ENCODE assay signal across 8 mouse cellular contexts in the genomic region with DNA sequence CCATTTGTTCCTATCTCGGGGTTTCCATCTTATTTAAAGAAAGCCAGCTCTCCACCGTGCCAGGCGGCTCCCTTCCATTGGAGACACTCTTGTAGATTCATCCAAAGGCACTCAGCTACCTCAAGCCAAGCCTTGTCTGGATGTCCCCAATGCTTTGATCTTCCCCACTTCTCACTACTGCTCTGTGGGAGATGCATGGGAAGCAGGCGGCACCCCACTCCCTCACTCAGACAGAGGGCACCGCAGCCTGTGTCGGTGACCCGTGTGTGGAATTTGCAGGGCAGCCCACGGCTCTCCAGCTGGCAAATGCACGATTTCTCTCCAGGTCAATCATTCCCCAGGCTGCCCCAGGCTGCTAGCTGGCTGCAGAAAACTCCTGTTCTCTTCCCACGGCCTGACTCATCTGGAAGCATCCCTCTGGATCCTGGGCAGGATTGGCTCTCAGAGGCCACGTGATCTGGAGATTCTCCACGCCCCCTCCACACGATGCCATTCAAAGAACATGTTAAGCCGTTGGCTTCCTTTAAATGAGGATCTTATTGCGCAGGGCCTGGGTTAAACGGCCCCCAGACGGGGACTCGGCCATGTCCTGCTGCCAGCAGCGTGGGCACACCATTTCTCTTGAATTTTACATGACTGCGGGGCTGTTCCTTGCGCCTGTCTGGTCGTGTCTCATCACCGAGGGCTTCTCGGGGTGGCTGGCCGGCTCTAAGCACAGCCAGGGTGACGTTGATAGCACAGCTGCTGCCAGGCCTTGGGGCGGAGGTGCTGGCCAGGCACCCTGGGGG. TPM values are rescaled to one million over a fixed set of nuclear protein-coding genes. Genes with fewer than 3 reads are reported as not detected.
DNase-seq lines count a peak whose midpoint lies in the region; ATAC-seq lines count a peak whose summit lies in the region.

No protein-coding gene starts in this region.

- WGBS in liver, embryonic 13.5 days (ENCODE audit: insufficient replicate concordance), result 26% methylated on average over 27 of the region's 27 CpGs

- H3K4me3 ChIP-seq in liver, embryonic 13.5 days (replicated peaks), result no peak overlapping the region

- H3K4me1 ChIP-seq in liver, embryonic 13.5 days (replicated peaks), result no peaks in the 10 kb centered on the region

- H3K27me3 ChIP-seq in liver, embryonic 13.5 days, result peaks cover 14% of the 10 kb centered on the region

- H3K9me3 ChIP-seq in liver, embryonic 13.5 days (replicated peaks), result no peaks in the 10 kb centered on the region

- H3K27ac ChIP-seq in liver, embryonic 13.5 days, result no peak overlapping the region

- no peak for ATAC-seq in liver, embryonic 13.5 days (ENCODE audit: low read depth)

- H3K4me2 ChIP-seq in liver, embryonic 13.5 days, result 0 out of 2 replicates have a peak overlapping the region, but pooled peaks have one; percentile 2

- peak; percentile 3 for DNase-seq in cerebellum, adult 9-11 months
- DNase-seq in cerebellum, adult 8-10 months, result no peak
- DNase-seq in adrenal gland, postnatal 36 days, result peak; percentile 12 to 27
- peak; percentile 40 for DNase-seq in forelimb bud, embryonic 11.5 days (ENCODE audit: low read depth, low spot score)
- DNase-seq in kidney, postnatal 10 days, result peak; percentile 26
- no peak for DNase-seq in liver, embryonic 13.5 days
- peak; percentile 74 to 84 for DNase-seq in right cerebral cortex, postnatal 36 days (ENCODE audit: low spot score in 2 of 2)
- no peak for DNase-seq in T-cell, adult 2 months (ENCODE audit: low spot score)

- no peak overlapping the region for H3K9ac ChIP-seq in liver, embryonic 13.5 days

- no peaks in the 10 kb centered on the region for H3K36me3 ChIP-seq in liver, embryonic 13.5 days

RNA-seq across cellular contexts. Expression of a gene that starts 58.9 kb away (rescaled TPM):
- under 1 TPM in 1 of 2 experiments, not detected in 1; 0.23 TPM for total RNA-seq in adrenal gland, postnatal 36 days (2021)
- not detected in 2 replicates for polyA plus RNA-seq in liver, embryonic 13.5 days (2015; fragmentation: Nextera tagmentation; extraction: Ambion mirVana)

Comparison
In these comparisons a context has a peak if more than half of its experiments do, and no peak if none do; other contexts are left out.
1. DNase-seq: peak in cerebellum, adult 9-11 months (single experiment), adrenal gland, postnatal 36 days (2 of 2), forelimb bud, embryonic 11.5 days (single experiment), kidney, postnatal 10 days (single experiment) and right cerebral cortex, postnatal 36 days (2 of 2); none in cerebellum, adult 8-10 months (single experiment), liver, embryonic 13.5 days (single experiment) and T-cell, adult 2 months (single experiment).